Mouse (Mus musculus) forebrain, embryonic 16.5 days (tissue): ENCODE results near the gene 3110021N24Rik. TPM values are rescaled to one million over a fixed set of nuclear protein-coding genes. Genes with fewer than 3 reads are reported as not detected.

ENCODE experiments used
- ATAC-seq: fragments of 200-750 bp; cut with Nextera tagmentation; 2 replicates; pipeline ENCODE4 v1.8.0; 2017; ENCODE audit warnings: mild to moderate bottlenecking, moderate library complexity
- H3K27ac ChIP-seq: fragments of 300-500 bp; sonication (generic); 2 replicates; pipeline ENCODE4 v1.5.1; 2014; ENCODE audit warnings: low read length, control low read depth
- H3K27me3 ChIP-seq: fragments of 300-500 bp; sonication (generic); replicated peaks from 2 replicates; pipeline ENCODE4 v1.6.1; 2014; ENCODE audit warnings: low read length; ENCODE audit not compliant: control insufficient read depth, insufficient read depth
- H3K36me3 ChIP-seq: fragments of 300-500 bp; sonication (generic); 2 replicates; pipeline ENCODE4 v1.6.1; 2014; ENCODE audit not compliant: control insufficient read depth, insufficient read depth
- H3K4me1 ChIP-seq: fragments of 300-500 bp; sonication (generic); replicated peaks from 2 replicates; pipeline ENCODE4 v1.6.1; 2014; ENCODE audit warnings: low read length; ENCODE audit not compliant: control insufficient read depth, insufficient read depth
- H3K4me2 ChIP-seq: fragments of 300-500 bp; sonication (generic); 2 replicates; pipeline ENCODE4 v1.6.1; 2014; ENCODE audit warnings: mild to moderate bottlenecking, low read length, control low read depth
- H3K4me3 ChIP-seq: fragments of 300-500 bp; sonication (generic); replicated peaks from 2 replicates; pipeline ENCODE4 v1.5.1; 2014; ENCODE audit warnings: mild to moderate bottlenecking, low read length, control low read depth
- H3K9ac ChIP-seq: fragments of 300-500 bp; sonication (generic); replicated peaks from 2 replicates; pipeline ENCODE4 v1.6.1; 2014; ENCODE audit warnings: low read depth, low read length, control low read depth
- H3K9me3 ChIP-seq: fragments of 300-500 bp; sonication (generic); 2 replicates; pipeline ENCODE4 v1.6.1; 2016; ENCODE audit warnings: low read length; ENCODE audit not compliant: control insufficient read depth
- WGBS: fragments of 180-500 bp; shearing (Covaris S2); extraction: QIAGEN DNeasy Blood & Tissue Kit; methylation state at CpG from one replicate; pipeline ENCODE4 v1.1.7; 2014; 5-methylcytosine and 5-hydroxymethylcytosine counted together
- polyA plus RNA-seq: library from polyadenylated mRNA; unstranded; fragments of >200 nt; fragmentation: Nextera tagmentation; extraction: Ambion mirVana; gene quantifications from 2 replicates; pipeline ENCODE4 v1.2.1, GENCODE M21; 2015

The 3110021N24Rik gene
- polyA plus RNA-seq, 1 experiment from 2014 or later, result 1.6 TPM

GRCm38 (mm10) chr4:108731582-108731981 lies 12.1 kb downstream of the 3110021N24Rik start:
- no peak for ATAC-seq
- H3K36me3 ChIP-seq, result no peaks in the 10 kb centered on the region
- 50% methylated on average over 3 of the region's 3 CpGs for WGBS
- H3K9ac ChIP-seq, result no peak overlapping the region
- H3K4me3 ChIP-seq, result no peak overlapping the region
- no peak overlapping the region for H3K4me2 ChIP-seq
- H3K9me3 ChIP-seq, result peaks cover 4% of the 10 kb centered on the region; the same call in 1 of the 2 replicates
- no peak overlapping the region for H3K27ac ChIP-seq
- H3K4me1 ChIP-seq, result no peaks in the 10 kb centered on the region
- H3K27me3 ChIP-seq, result no peaks in the 10 kb centered on the region

- no peaks in the 10 kb centered on the region for H3K4me1 ChIP-seq
- ATAC-seq, result no peak
- no peak overlapping the region for H3K4me2 ChIP-seq
- WGBS, result 95% methylated on average over 3 of the region's 3 CpGs
- no peak overlapping the region for H3K27ac ChIP-seq
- no peaks in the 10 kb centered on the region for H3K27me3 ChIP-seq
- no peaks in the 10 kb centered on the region for H3K36me3 ChIP-seq
- no peak overlapping the region for H3K9ac ChIP-seq
- H3K9me3 ChIP-seq, result no peaks in the 10 kb centered on the region
- no peak overlapping the region for H3K4me3 ChIP-seq
Observed at GRCm38 (mm10) chr4:108746160-108746873, 26.9 kb downstream of the 3110021N24Rik start.

- Histone ChIP-seq H3K4me3 (no peak overlapping the region), H3K27ac (no peak overlapping the region), H3K9me3 (no peaks in the 10 kb centered on the region), H3K4me1 (no peaks in the 10 kb centered on the region), H3K9ac (no peak overlapping the region), H3K4me2 (no peak overlapping the region), H3K27me3 (no peaks in the 10 kb centered on the region), H3K36me3 (no peaks in the 10 kb centered on the region)
- ATAC-seq, result no peak
- WGBS, result 96% methylated on average over 3 of the region's 3 CpGs
Observed at GRCm38 (mm10) chr4:108759583-108759982, 40.1 kb downstream of the 3110021N24Rik start.

DNA sequence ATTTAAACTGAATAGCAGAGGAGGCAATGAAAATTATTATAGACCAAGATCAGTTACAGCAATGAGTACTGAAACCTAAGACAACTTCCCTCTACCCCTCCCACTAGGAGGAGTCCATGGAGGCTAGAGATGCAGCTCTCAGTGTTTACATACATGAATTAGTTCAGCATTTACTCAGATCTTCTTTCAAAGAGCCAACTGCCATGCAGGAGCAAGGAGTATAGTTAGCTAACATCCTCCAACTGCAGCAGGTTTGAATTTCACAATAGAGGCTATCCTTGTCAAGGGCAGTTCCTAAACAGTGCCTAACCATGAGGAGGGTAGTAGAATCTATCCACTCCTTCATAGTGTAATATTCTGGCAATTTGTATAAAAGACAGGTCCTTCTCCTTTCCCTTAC lies 49.1 kb downstream of the 3110021N24Rik start:
- ATAC-seq, result no peak
- H3K4me2 ChIP-seq, result no peak overlapping the region
- no peaks in the 10 kb centered on the region for H3K4me1 ChIP-seq
- H3K9ac ChIP-seq, result no peak overlapping the region
- no peaks in the 10 kb centered on the region for H3K27me3 ChIP-seq
- no peak overlapping the region for H3K27ac ChIP-seq
- no peak overlapping the region for H3K4me3 ChIP-seq
- H3K36me3 ChIP-seq, result no peaks in the 10 kb centered on the region
- no peaks in the 10 kb centered on the region for H3K9me3 ChIP-seq

GRCm38 (mm10) chr4:108779763-108780056 lies 60.3 kb downstream of the 3110021N24Rik start:
- H3K36me3 ChIP-seq, result no peaks in the 10 kb centered on the region
- peak overlapping the region; percentile 96 for H3K27ac ChIP-seq
- no peaks in the 10 kb centered on the region for H3K27me3 ChIP-seq
- H3K4me1 ChIP-seq, result peaks cover 7% of the 10 kb centered on the region
- H3K4me2 ChIP-seq, result peak overlapping the region; percentile 76
- H3K4me3 ChIP-seq, result peak overlapping the region; percentile 80
- no peaks in the 10 kb centered on the region for H3K9me3 ChIP-seq
- peak overlapping the region; percentile 89 for H3K9ac ChIP-seq
- no peak for ATAC-seq
- under 1% methylated on average over 7 of the region's 7 CpGs for WGBS

DNA sequence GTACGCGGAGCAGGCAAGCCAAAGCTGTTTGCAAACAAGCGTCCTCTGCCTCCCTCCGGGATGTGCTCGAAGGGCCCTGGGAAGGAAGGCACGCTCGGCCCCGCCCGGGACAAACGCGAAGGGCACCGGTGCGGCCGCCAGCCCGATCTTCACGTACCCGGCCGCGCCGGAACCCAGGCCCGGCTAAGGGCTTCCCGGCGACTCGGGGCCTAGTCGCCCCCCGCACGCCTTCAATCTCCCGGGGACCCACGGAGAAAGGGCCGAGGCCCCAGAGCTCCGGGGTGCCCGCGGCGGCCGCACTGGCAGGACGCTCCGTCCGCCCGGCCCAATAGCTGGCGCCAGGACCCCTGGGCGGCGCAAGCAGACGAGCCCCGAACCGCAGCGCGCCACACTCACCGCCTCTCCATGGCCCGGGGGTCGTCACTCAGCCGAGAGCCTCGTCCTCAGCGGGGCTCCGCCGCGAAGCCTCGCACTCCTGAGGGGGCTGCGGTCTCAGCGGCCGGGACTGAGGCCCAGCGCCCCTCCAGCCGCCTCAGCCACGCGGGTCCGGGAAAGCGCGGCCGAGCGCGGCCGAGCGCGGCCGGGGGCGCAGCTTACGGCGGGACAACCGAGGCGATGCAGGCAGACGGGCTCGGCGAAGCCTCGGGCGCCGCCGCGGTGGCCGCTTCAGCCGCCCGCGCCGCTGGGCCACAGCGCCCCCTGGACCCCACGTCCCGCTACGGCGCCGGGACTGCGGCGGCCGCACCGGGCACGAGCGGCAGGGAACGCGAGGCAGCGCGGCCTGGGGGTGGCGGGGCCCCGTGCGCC lies 60.8 kb downstream of the 3110021N24Rik start, which contains the start of gene Zfyve9:
Gene Zfyve9 (minus strand): TSS at position 742 of the 807 bp plus-strand sequence.
- H3K27me3 ChIP-seq, result no peaks in the 10 kb centered on the region
- peak; percentile 94 for ATAC-seq
- H3K27ac ChIP-seq, result peak within 1 kb of the TSS; percentile 96
- no peaks in the 10 kb centered on the region for H3K36me3 ChIP-seq
- peak within 1 kb of the TSS; percentile 76 for H3K4me2 ChIP-seq
- H3K9ac ChIP-seq, result peak within 1 kb of the TSS; percentile 89
- WGBS, result under 1% methylated on average over 110 of the region's 111 CpGs
- H3K4me1 ChIP-seq, result peaks cover 7% of the 10 kb centered on the region
- no peaks in the 10 kb centered on the region for H3K9me3 ChIP-seq
- H3K4me3 ChIP-seq, result peak within 1 kb of the TSS; percentile 80

- peak overlapping the region; percentile 80 for H3K4me3 ChIP-seq
- H3K4me1 ChIP-seq, result peaks cover 7% of the 10 kb centered on the region
- no peaks in the 10 kb centered on the region for H3K36me3 ChIP-seq
- no peaks in the 10 kb centered on the region for H3K27me3 ChIP-seq
- peak overlapping the region; percentile 89 for H3K9ac ChIP-seq
- H3K4me2 ChIP-seq, result peak overlapping the region; percentile 76
- H3K9me3 ChIP-seq, result no peaks in the 10 kb centered on the region
- under 1% methylated on average over 20 of the region's 20 CpGs for WGBS
- peak overlapping the region; percentile 96 for H3K27ac ChIP-seq
- ATAC-seq, result no peak
Observed at GRCm38 (mm10) chr4:108780864-108781205, 61.4 kb downstream of the 3110021N24Rik start.

GRCm38 (mm10) chr4:108781596-108781995 lies 62.1 kb downstream of the 3110021N24Rik start:
- Histone ChIP-seq H3K4me1 (peaks cover 7% of the 10 kb centered on the region), H3K4me3 (no peak overlapping the region), H3K9me3 (no peaks in the 10 kb centered on the region), H3K4me2 (peak overlapping the region; percentile 76), H3K9ac (no peak overlapping the region), H3K36me3 (no peaks in the 10 kb centered on the region), H3K27me3 (no peaks in the 10 kb centered on the region), H3K27ac (no peak overlapping the region)
- WGBS, result 44% methylated on average over 3 of the region's 3 CpGs
- no peak for ATAC-seq

- Histone ChIP-seq H3K4me1 (peaks cover 7% of the 10 kb centered on the region), H3K4me2 (no peak overlapping the region), H3K4me3 (no peak overlapping the region), H3K36me3 (no peaks in the 10 kb centered on the region), H3K9me3 (no peaks in the 10 kb centered on the region), H3K27me3 (no peaks in the 10 kb centered on the region), H3K27ac (no peak overlapping the region), H3K9ac (no peak overlapping the region)
- WGBS, result 35% methylated on average over 8 of the region's 8 CpGs
- no peak for ATAC-seq
Observed at GRCm38 (mm10) chr4:108782421-108783085, 63.1 kb downstream of the 3110021N24Rik start.
